Mouse (Mus musculus) liver, embryonic 12.5 days (tissue): Measurements from ENCODE around the gene Gm49394. TPM values are rescaled to one million over a fixed set of nuclear protein-coding genes. Genes with fewer than 3 reads are reported as not detected.

Experiments
- ATAC-seq: fragments of 200-750 bp; cut with Nextera tagmentation; 2 replicates; pipeline ENCODE4 v1.8.0; 2017; ENCODE audit warnings: moderate number of reproducible peaks, mild to moderate bottlenecking, moderate library complexity
- H3K27ac ChIP-seq: fragments of 300-500 bp; sonication (generic); 2 replicates; pipeline ENCODE4 v1.5.1; 2016; ENCODE audit warnings: mild to moderate bottlenecking
- H3K27me3 ChIP-seq: fragments of 300-500 bp; sonication (generic); replicated peaks from 2 replicates; pipeline ENCODE4 v1.6.1; 2016; ENCODE audit warnings: mild to moderate bottlenecking, moderate library complexity
- H3K36me3 ChIP-seq: fragments of 300-500 bp; sonication (generic); 2 replicates; pipeline ENCODE4 v1.6.1; 2016; ENCODE audit warnings: mild to moderate bottlenecking, moderate library complexity
- H3K4me1 ChIP-seq: fragments of 300-500 bp; sonication (generic); 2 replicates; pipeline ENCODE4 v1.6.1; 2016
- H3K4me2 ChIP-seq: fragments of 300-500 bp; sonication (generic); 2 replicates; pipeline ENCODE4 v1.6.1; 2016; ENCODE audit warnings: mild to moderate bottlenecking, moderate library complexity
- H3K4me3 ChIP-seq: fragments of 300-500 bp; sonication (generic); 2 replicates; pipeline ENCODE4 v1.5.1; 2016; ENCODE audit warnings: mild to moderate bottlenecking, moderate library complexity
- H3K9ac ChIP-seq: fragments of 300-500 bp; sonication (generic); 2 replicates; pipeline ENCODE4 v1.6.1; 2016; ENCODE audit warnings: mild to moderate bottlenecking, moderate library complexity
- H3K9me3 ChIP-seq: fragments of 300-500 bp; sonication (generic); replicated peaks from 2 replicates; pipeline ENCODE4 v1.6.1; 2016; ENCODE audit warnings: mild to moderate bottlenecking, moderate library complexity
- WGBS: fragments of 180-500 bp; shearing (Covaris S2); methylation state at CpG from one replicate; pipeline ENCODE4 v1.1.7; 2016; ENCODE audit not compliant: insufficient replicate concordance; 5-methylcytosine and 5-hydroxymethylcytosine counted together
- polyA plus RNA-seq: library from polyadenylated mRNA; unstranded; fragments of >200 nt; fragmentation: Nextera tagmentation; extraction: Ambion mirVana; gene quantifications from 2 replicates; pipeline ENCODE4 v1.2.1, GENCODE M21; 2016

Gene Gm49394
- polyA plus RNA-seq, 1 experiment from 2014 or later, result not detected

- Histone ChIP-seq H3K27ac (peak overlapping the region; percentile 79), H3K9ac (peak overlapping the region; percentile 60), H3K4me3 (peak overlapping the region; percentile 45), H3K4me1 (peaks cover 14% of the 10 kb centered on the region; the same call in 1 of the 2 replicates), H3K9me3 (no peaks in the 10 kb centered on the region), H3K36me3 (0 out of 2 replicates have a peak, but pooled peaks cover 5% of the 10 kb centered on the region), H3K27me3 (peaks cover 98% of the 10 kb centered on the region), H3K4me2 (peak overlapping the region; percentile 55)
- ATAC-seq, result peak; percentile 11; the same call in 1 of the 2 replicates
- WGBS, result 2% methylated on average over 34 of the region's 34 CpGs
Observed at GRCm38 (mm10) chr7:142657821-142658614, 11.7 kb downstream of the Gm49394 start.

DNA sequence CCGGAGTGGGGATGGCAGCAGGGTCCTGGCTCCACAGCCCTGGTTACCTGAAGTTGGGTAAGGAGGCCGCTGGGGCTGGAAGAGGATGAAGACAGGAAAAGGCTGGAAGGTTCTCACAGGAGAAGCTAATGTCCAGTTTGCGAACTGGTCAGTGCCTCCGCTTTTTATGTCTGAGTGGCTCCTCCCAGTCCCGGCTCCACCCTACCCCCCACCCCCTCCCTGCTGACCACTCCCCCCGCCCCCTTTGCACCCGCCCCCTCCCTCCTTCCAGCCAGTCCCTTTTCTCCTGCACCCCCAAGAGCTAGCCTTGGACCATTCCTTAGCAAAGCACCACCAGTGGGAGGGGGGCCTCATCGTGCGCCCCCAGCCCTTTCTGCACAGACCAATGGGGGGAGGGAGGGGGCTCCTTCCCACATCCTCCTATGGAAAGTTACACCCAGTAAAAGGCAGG lies 12.4 kb downstream of the Gm49394 start:
- H3K36me3 ChIP-seq, result 0 out of 2 replicates have a peak, but pooled peaks cover 5% of the 10 kb centered on the region
- H3K4me3 ChIP-seq, result peak overlapping the region; percentile 45
- 17% methylated on average over 8 of the region's 9 CpGs for WGBS
- H3K4me1 ChIP-seq, result peaks cover 14% of the 10 kb centered on the region; the same call in 1 of the 2 replicates
- peak overlapping the region; percentile 55 for H3K4me2 ChIP-seq
- no peaks in the 10 kb centered on the region for H3K9me3 ChIP-seq
- peak overlapping the region; percentile 50; the same call in 1 of the 2 replicates for H3K9ac ChIP-seq
- ATAC-seq, result peak; percentile 29; the same call in 1 of the 2 replicates
- peak overlapping the region; percentile 79 for H3K27ac ChIP-seq
- H3K27me3 ChIP-seq, result peaks cover 98% of the 10 kb centered on the region

- peak overlapping the region; percentile 50; the same call in 1 of the 2 replicates for H3K9ac ChIP-seq
- no peaks in the 10 kb centered on the region for H3K9me3 ChIP-seq
- peaks cover 97% of the 10 kb centered on the region for H3K27me3 ChIP-seq
- H3K4me2 ChIP-seq, result peak overlapping the region; percentile 36
- H3K4me1 ChIP-seq, result peaks cover 14% of the 10 kb centered on the region; the same call in 1 of the 2 replicates
- peak overlapping the region; percentile 42 for H3K4me3 ChIP-seq
- WGBS, result 43% methylated on average over 4 of the region's 4 CpGs
- peak; percentile 28; the same call in 1 of the 2 replicates for ATAC-seq
- peak overlapping the region; percentile 51; the same call in 1 of the 2 replicates for H3K27ac ChIP-seq
- H3K36me3 ChIP-seq, result 0 out of 2 replicates have a peak, but pooled peaks cover 5% of the 10 kb centered on the region
Observed at GRCm38 (mm10) chr7:142656055-142656454, 13.7 kb downstream of the Gm49394 start.

DNA sequence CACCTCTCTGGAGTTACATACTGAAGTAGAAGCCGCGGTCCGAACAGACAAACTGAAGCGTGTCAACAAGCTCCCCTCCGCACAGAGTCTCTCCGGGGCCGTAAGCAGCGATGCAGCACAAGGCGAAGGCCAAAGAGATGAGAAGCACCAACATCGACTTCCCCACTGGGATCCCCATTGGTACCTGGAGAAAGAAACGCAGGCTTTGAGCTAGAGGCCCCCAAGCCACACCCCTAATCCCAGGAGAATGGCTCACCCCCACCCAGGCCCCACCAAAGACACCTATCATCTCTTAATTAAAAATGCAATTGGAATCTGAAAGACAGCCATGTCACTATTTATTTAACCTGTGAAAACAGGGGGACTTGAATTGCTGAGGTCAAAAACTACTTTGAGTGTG lies 14.1 kb downstream of the Gm49394 start:
- WGBS, result 37% methylated on average over 11 of the region's 11 CpGs
- H3K9ac ChIP-seq, result peak overlapping the region; percentile 35; the same call in 1 of the 2 replicates

DNA sequence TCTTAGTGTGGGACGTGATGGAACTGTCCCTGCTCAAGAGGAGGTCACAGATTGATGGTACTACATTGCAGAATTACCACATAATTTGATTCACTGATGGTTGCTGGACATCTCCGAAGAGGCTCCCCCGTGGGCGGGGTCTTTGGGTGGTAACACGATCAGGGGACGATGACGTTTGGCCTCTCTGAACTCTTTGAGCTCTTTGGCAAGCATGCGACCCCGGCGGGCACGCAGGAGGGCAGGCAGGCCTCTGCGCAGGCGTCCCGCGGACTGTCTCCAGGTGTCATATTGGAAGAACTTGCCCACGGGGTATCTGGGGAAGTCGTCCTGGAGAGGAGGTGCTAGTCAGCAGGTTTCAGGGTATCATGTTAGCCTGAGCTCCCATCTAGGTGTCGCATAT lies 16.0 kb downstream of the Gm49394 start:
- H3K4me2 ChIP-seq, result no peak overlapping the region
- H3K27ac ChIP-seq, result no peak overlapping the region
- no peaks in the 10 kb centered on the region for H3K9me3 ChIP-seq
- peaks cover 5% of the 10 kb centered on the region; the same call in 1 of the 2 replicates for H3K4me1 ChIP-seq
- 31% methylated on average over 18 of the region's 18 CpGs for whole genome bisulfite sequencing
- H3K9ac ChIP-seq, result no peak overlapping the region; the same call in 1 of the 2 replicates
- H3K4me3 ChIP-seq, result no peak overlapping the region
- peaks cover 97% of the 10 kb centered on the region for H3K27me3 ChIP-seq
- no peak for ATAC-seq
- H3K36me3 ChIP-seq, result 0 out of 2 replicates have a peak, but pooled peaks cover 5% of the 10 kb centered on the region

More for the DNA sequence above, 14.1 kb downstream of the Gm49394 start:
- ATAC-seq, result no peak
- Histone ChIP-seq H3K4me3 (peak overlapping the region; percentile 42), H3K27me3 (peaks cover 97% of the 10 kb centered on the region), H3K9me3 (no peaks in the 10 kb centered on the region), H3K4me2 (peak overlapping the region; percentile 36), H3K27ac (peak overlapping the region; percentile 51; the same call in 1 of the 2 replicates), H3K36me3 (0 out of 2 replicates have a peak, but pooled peaks cover 5% of the 10 kb centered on the region), H3K4me1 (peaks cover 14% of the 10 kb centered on the region; the same call in 1 of the 2 replicates)

- 44% methylated on average over 6 of the region's 6 CpGs for WGBS
Observed at GRCm38 (mm10) chr7:142646676-142647075, 23.1 kb downstream of the Gm49394 start.

GRCm38 (mm10) chr7:142645045-142645444 lies 24.7 kb downstream of the Gm49394 start:
- no peaks in the 10 kb centered on the region for H3K36me3 ChIP-seq
- H3K27ac ChIP-seq, result no peak overlapping the region
- no peak overlapping the region for H3K9ac ChIP-seq
- no peak overlapping the region for H3K4me3 ChIP-seq
- WGBS, result 23% methylated on average over 5 of the region's 5 CpGs
- peak; percentile 14; the same call in 1 of the 2 replicates for ATAC-seq
- H3K9me3 ChIP-seq, result no peaks in the 10 kb centered on the region
- peaks cover 9% of the 10 kb centered on the region for H3K4me1 ChIP-seq
- peaks cover 23% of the 10 kb centered on the region; the same call in 1 of the 2 replicates for H3K27me3 ChIP-seq
- H3K4me2 ChIP-seq, result no peak overlapping the region

More at GRCm38 (mm10) chr7:142646676-142647075, 23.1 kb downstream of the Gm49394 start:
- H3K27ac ChIP-seq, result 0 out of 2 replicates have a peak overlapping the region, but pooled peaks have one; percentile 15
- peaks cover 9% of the 10 kb centered on the region for H3K4me1 ChIP-seq
- H3K36me3 ChIP-seq, result no peaks in the 10 kb centered on the region
- no peak overlapping the region for H3K9ac ChIP-seq
- H3K4me3 ChIP-seq, result no peak overlapping the region
- H3K4me2 ChIP-seq, result no peak overlapping the region
- peaks cover 39% of the 10 kb centered on the region for H3K27me3 ChIP-seq
- no peak for ATAC-seq
- H3K9me3 ChIP-seq, result no peaks in the 10 kb centered on the region

DNA sequence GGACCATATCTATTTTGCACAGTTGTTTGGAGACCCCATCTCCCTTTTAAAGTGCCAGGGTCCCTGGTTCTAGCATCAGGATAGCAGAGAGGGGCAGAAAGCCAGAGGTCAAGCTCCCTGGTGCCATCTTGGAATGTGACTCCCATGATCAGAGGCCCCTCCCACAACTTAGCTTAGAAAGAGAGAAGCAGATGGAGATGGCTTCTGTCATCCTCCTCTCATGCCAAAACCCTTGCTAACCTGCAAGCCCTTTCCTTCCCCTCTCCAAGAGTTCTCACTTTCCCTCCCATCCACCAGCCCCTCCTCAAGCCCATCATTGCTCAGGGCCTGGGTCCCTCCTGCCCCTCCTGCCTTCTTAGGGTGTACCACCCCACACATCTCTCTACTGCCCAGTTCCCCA lies 33.6 kb downstream of the Gm49394 start:
- H3K27me3 ChIP-seq, result peaks cover 32% of the 10 kb centered on the region
- H3K9ac ChIP-seq, result no peak overlapping the region
- peaks cover 3% of the 10 kb centered on the region; the same call in 1 of the 2 replicates for H3K4me1 ChIP-seq
- no peaks in the 10 kb centered on the region for H3K36me3 ChIP-seq
- ATAC-seq, result no peak
- H3K4me2 ChIP-seq, result no peak overlapping the region
- H3K9me3 ChIP-seq, result no peaks in the 10 kb centered on the region
- H3K27ac ChIP-seq, result no peak overlapping the region
- H3K4me3 ChIP-seq, result no peak overlapping the region

- 67% methylated on average over 10 of the region's 10 CpGs for WGBS
- Histone ChIP-seq H3K36me3 (no peaks in the 10 kb centered on the region), H3K4me1 (no peaks in the 10 kb centered on the region), H3K27ac (no peak overlapping the region), H3K27me3 (peaks cover 45% of the 10 kb centered on the region), H3K4me2 (no peak overlapping the region), H3K4me3 (no peak overlapping the region), H3K9me3 (no peaks in the 10 kb centered on the region), H3K9ac (no peak overlapping the region)
- ATAC-seq, result no peak
Observed at GRCm38 (mm10) chr7:142630691-142631090, 39.1 kb downstream of the Gm49394 start.

- H3K9ac ChIP-seq, result no peak overlapping the region
- H3K4me3 ChIP-seq, result no peak overlapping the region
- no peaks in the 10 kb centered on the region for H3K9me3 ChIP-seq
- WGBS, result 68% methylated on average over 6 of the region's 6 CpGs
- H3K36me3 ChIP-seq, result no peaks in the 10 kb centered on the region
- ATAC-seq, result no peak
- H3K4me2 ChIP-seq, result no peak overlapping the region
- no peaks in the 10 kb centered on the region for H3K4me1 ChIP-seq
- H3K27ac ChIP-seq, result no peak overlapping the region
- H3K27me3 ChIP-seq, result peaks cover 37% of the 10 kb centered on the region
Observed at GRCm38 (mm10) chr7:142629806-142630205, 39.9 kb downstream of the Gm49394 start.

GRCm38 (mm10) chr7:142622180-142622579 lies 47.6 kb downstream of the Gm49394 start:
- 58% methylated on average over 4 of the region's 4 CpGs for WGBS
- Histone ChIP-seq H3K27ac (no peak overlapping the region), H3K4me3 (no peak overlapping the region), H3K27me3 (peaks cover 6% of the 10 kb centered on the region; the same call in 1 of the 2 replicates), H3K9ac (no peak overlapping the region), H3K4me1 (no peaks in the 10 kb centered on the region), H3K9me3 (no peaks in the 10 kb centered on the region), H3K4me2 (no peak overlapping the region), H3K36me3 (no peaks in the 10 kb centered on the region)
- ATAC-seq, result no peak

GRCm38 (mm10) chr7:142613077-142613476 lies 56.7 kb downstream of the Gm49394 start:
- H3K27me3 ChIP-seq, result no peaks in the 10 kb centered on the region; the same call in none of the 2 replicates
- no peak overlapping the region for H3K4me3 ChIP-seq
- no peak overlapping the region for H3K4me2 ChIP-seq
- no peaks in the 10 kb centered on the region for H3K36me3 ChIP-seq
- no peak for ATAC-seq
- H3K4me1 ChIP-seq, result peaks cover 29% of the 10 kb centered on the region
- WGBS, result 56% methylated on average over 2 of the region's 2 CpGs
- H3K9me3 ChIP-seq, result no peaks in the 10 kb centered on the region
- no peak overlapping the region for H3K9ac ChIP-seq
- H3K27ac ChIP-seq, result no peak overlapping the region
